Comparison of ENCODE assay signal across 14 mouse cellular contexts in the genomic region with DNA sequence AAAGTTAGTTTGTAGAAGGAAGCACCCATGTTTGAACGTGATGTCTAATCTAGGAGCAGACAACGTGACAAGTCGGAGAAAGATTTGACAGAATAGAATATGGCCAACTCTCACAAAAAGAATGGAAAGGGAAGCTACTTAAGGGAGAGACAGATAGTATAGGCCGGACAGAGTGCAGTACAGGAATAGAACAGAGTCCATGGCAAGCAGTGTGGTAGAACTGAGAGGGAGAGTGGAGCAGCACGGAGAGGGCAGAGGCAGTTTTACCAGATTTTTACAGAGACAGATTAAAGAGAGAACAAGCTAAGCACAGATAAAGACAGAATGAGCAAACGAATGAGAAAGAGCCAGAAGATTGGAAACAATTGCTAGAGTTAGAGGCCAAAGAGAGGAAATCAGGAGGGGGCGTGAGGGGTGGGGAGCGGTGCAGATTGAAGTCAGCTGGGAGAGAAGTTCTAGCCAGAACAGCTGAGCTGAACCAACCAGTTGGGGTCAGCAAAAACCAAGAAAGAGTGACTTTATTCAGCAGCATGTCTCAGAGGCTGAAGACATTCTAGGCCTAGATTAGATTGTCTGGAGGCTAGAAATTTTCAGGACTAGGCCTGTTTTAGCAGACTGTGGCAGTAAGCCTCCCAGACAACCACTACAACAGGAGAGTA.
DNase-seq lines count a peak whose midpoint lies in the region; ATAC-seq and TF ChIP-seq lines count a peak whose summit lies in the region.
"Had no signal": no experiment of that assay in that cellular context is flagged by ENCODE, and none has a peak within 500 bp of the region (broad histone marks: within the 10 kb centered on the region; RNA-seq: fewer than 3 reads in every experiment).

No protein-coding gene starts in this region.

- intact Hi-C loops in heart, postnatal 14 days (cut with DNase I): loop anchor here (5.0 kb wide), 2 partner anchors 160 to 265 kb away; no protein-coding TSS in a partner anchor

- no peaks in the 10 kb centered on the region for H3K27me3 ChIP-seq in heart, embryonic 12.5 days (replicated peaks)
- H3K27me3 ChIP-seq in lung, embryonic 14.5 days (ENCODE audit: insufficient read depth, low read length): no peaks in the 10 kb centered on the region
- H3K27me3 ChIP-seq in intestine, postnatal 0 days (replicated peaks; ENCODE audit: control insufficient read depth, insufficient read depth, low read length): no peaks in the 10 kb centered on the region
- H3K27me3 ChIP-seq in stomach, embryonic 16.5 days (ENCODE audit: control insufficient read depth, insufficient read depth, low read length): no peaks in the 10 kb centered on the region
- H3K27me3 ChIP-seq: limb, embryonic 12.5 days; midbrain, embryonic 12.5 days had no signal

- no peak overlapping the region for H3K4me3 ChIP-seq in heart, embryonic 12.5 days
- no peak overlapping the region for H3K4me3 ChIP-seq in lung, embryonic 14.5 days (ENCODE audit: low read depth, low read length)
- no peak overlapping the region for H3K4me3 ChIP-seq in lung, adult 2 months (replicated peaks; ENCODE audit: extremely low read depth, low read depth, low read length)
- no peak overlapping the region for H3K4me3 ChIP-seq in intestine, postnatal 0 days (ENCODE audit: low read depth, low read length)
- no peak overlapping the region for H3K4me3 ChIP-seq in stomach, embryonic 16.5 days (replicated peaks; ENCODE audit: low read length)
- H3K4me3 ChIP-seq: limb, embryonic 12.5 days; midbrain, embryonic 12.5 days had no signal

- no peak overlapping the region for H3K27ac ChIP-seq in heart, embryonic 12.5 days (ENCODE audit: poor library complexity, severe bottlenecking)
- H3K27ac ChIP-seq in lung, embryonic 14.5 days (ENCODE audit: low read depth): no peak overlapping the region
- H3K27ac ChIP-seq in intestine, postnatal 0 days (ENCODE audit: low read depth, low read length): no peak overlapping the region
- H3K27ac ChIP-seq in stomach, embryonic 16.5 days (ENCODE audit: low read length): no peak overlapping the region
- H3K27ac ChIP-seq: hindbrain, embryonic 14.5 days; limb, embryonic 12.5 days; midbrain, embryonic 12.5 days had no signal

- TF ChIP-seq POLR2A in lung, adult 2 months (IDR thresholded peaks at IDR 0.05; ENCODE audit: borderline replicate concordance, extremely low read depth, low read depth, low read length): no peak

- H3K4me1 ChIP-seq in heart, embryonic 12.5 days (replicated peaks): no peaks in the 10 kb centered on the region
- no peaks in the 10 kb centered on the region for H3K4me1 ChIP-seq in lung, embryonic 14.5 days (ENCODE audit: insufficient read depth)
- H3K4me1 ChIP-seq in lung, adult 2 months (ENCODE audit: control insufficient read depth, insufficient read depth, low read length): no peaks in the 10 kb centered on the region
- H3K4me1 ChIP-seq in intestine, postnatal 0 days (replicated peaks; ENCODE audit: control insufficient read depth, insufficient read depth, low read length): no peaks in the 10 kb centered on the region
- no peaks in the 10 kb centered on the region for H3K4me1 ChIP-seq in stomach, embryonic 16.5 days (ENCODE audit: control insufficient read depth, insufficient read depth, low read length)
- H3K4me1 ChIP-seq: limb, embryonic 12.5 days; midbrain, embryonic 12.5 days had no signal

- H3K4me2 ChIP-seq in heart, embryonic 12.5 days: no peak overlapping the region
- no peak overlapping the region for H3K4me2 ChIP-seq in lung, embryonic 14.5 days
- no peak overlapping the region for H3K4me2 ChIP-seq in intestine, postnatal 0 days (replicated peaks; ENCODE audit: low read depth)
- H3K4me2 ChIP-seq in stomach, embryonic 16.5 days (ENCODE audit: low read depth, low read length): no peak overlapping the region
- H3K4me2 ChIP-seq: hindbrain, embryonic 14.5 days; limb, embryonic 12.5 days; midbrain, embryonic 12.5 days had no signal

- peak; percentile 6 to 20 for DNase-seq in heart, postnatal 14 days
- peak; percentile 71 for DNase-seq in lung, embryonic 14.5 days
- DNase-seq in lung, adult 2 months: no peak
- no peak for DNase-seq in right cerebral cortex, postnatal 4 days
- no peak for DNase-seq in cerebellum, postnatal 4 days (ENCODE audit: low spot score in 2 of 2)
- DNase-seq: liver, postnatal 0 days; spleen, adult 18-20 months had no signal

- H3K36me3 ChIP-seq in heart, embryonic 12.5 days: no peaks in the 10 kb centered on the region
- H3K36me3 ChIP-seq in lung, embryonic 14.5 days (ENCODE audit: insufficient read depth): no peaks in the 10 kb centered on the region
- no peaks in the 10 kb centered on the region for H3K36me3 ChIP-seq in intestine, postnatal 0 days (ENCODE audit: control insufficient read depth, insufficient read depth)
- no peaks in the 10 kb centered on the region for H3K36me3 ChIP-seq in stomach, embryonic 16.5 days (ENCODE audit: control insufficient read depth, insufficient read depth, low read length)
- H3K36me3 ChIP-seq: limb, embryonic 12.5 days; midbrain, embryonic 12.5 days had no signal

- H3K9ac ChIP-seq in heart, embryonic 12.5 days: no peak overlapping the region
- H3K9ac ChIP-seq in lung, embryonic 14.5 days: no peak overlapping the region
- H3K9ac ChIP-seq in intestine, postnatal 0 days (ENCODE audit: low read depth, low read length): no peak overlapping the region
- no peak overlapping the region for H3K9ac ChIP-seq in stomach, embryonic 16.5 days (ENCODE audit: low read length)
- H3K9ac ChIP-seq: hindbrain, embryonic 14.5 days; limb, embryonic 12.5 days; liver, postnatal 0 days; midbrain, embryonic 12.5 days had no signal

- ATAC-seq in heart, embryonic 12.5 days (ENCODE audit: insufficient number of reproducible peaks, low FRiP score): no peak
- peak; percentile 66; the same call in 1 of the 2 replicates for ATAC-seq in lung, embryonic 14.5 days (ENCODE audit: insufficient read depth)
- ATAC-seq in intestine, postnatal 0 days: no peak
- ATAC-seq in stomach, embryonic 16.5 days (ENCODE audit: insufficient read depth, low FRiP score): 0 out of 2 replicates have a peak, but pooled peaks have one; percentile 44
- ATAC-seq: CD4-positive, CD25-positive, alpha-beta regulatory T cell, adult 4 months; liver, postnatal 0 days had no signal

- H3K9me3 ChIP-seq in heart, embryonic 12.5 days (replicated peaks): no peaks in the 10 kb centered on the region
- no peaks in the 10 kb centered on the region for H3K9me3 ChIP-seq in lung, embryonic 14.5 days (ENCODE audit: low read depth, low read length)
- H3K9me3 ChIP-seq in intestine, postnatal 0 days (ENCODE audit: control insufficient read depth): no peaks in the 10 kb centered on the region
- no peaks in the 10 kb centered on the region for H3K9me3 ChIP-seq in stomach, embryonic 16.5 days (replicated peaks; ENCODE audit: control insufficient read depth, low read length)
- H3K9me3 ChIP-seq: limb, embryonic 12.5 days; midbrain, embryonic 12.5 days had no signal

- peak; percentile 34; the same call in 1 of the 2 replicates for TF ChIP-seq CTCF in lung, embryonic 14.5 days (IDR thresholded peaks at IDR 0.05; ENCODE audit: low read depth)
- TF ChIP-seq CTCF in lung, adult 2 months (IDR thresholded peaks at IDR 0.05; ENCODE audit: insufficient read depth, low read length): no peak
- peak; percentile 49 for TF ChIP-seq CTCF in intestine, postnatal 0 days (IDR thresholded peaks at IDR 0.05; ENCODE audit: low read depth)

- WGBS in heart, embryonic 12.5 days: 51% methylated on average over 8 of the region's 8 CpGs
- 43% methylated on average over 8 of the region's 8 CpGs for WGBS in lung, embryonic 14.5 days
- WGBS in lung, adult 2 months: 52% methylated on average over 8 of the region's 8 CpGs
- WGBS in intestine, postnatal 0 days: 41% methylated on average over 8 of the region's 8 CpGs
- WGBS in stomach, embryonic 16.5 days: 42% methylated on average over 8 of the region's 8 CpGs

Comparison
In these comparisons a context has a peak if more than half of its experiments do, and no peak if none do; other contexts are left out.
1. DNase-seq: peak in heart, postnatal 14 days (2 of 2) and lung, embryonic 14.5 days (single experiment); none in lung, adult 2 months (single experiment), right cerebral cortex, postnatal 4 days (single experiment) and cerebellum, postnatal 4 days (0 of 2).
2. ATAC-seq: peak in lung, embryonic 14.5 days (single experiment) and stomach, embryonic 16.5 days (single experiment); none in heart, embryonic 12.5 days (single experiment) and intestine, postnatal 0 days (single experiment).